Mouse (Mus musculus): ENCODE data around the gene Kctd4. TPM values are rescaled to one million over a fixed set of nuclear protein-coding genes. Genes with fewer than 3 reads are reported as not detected.
"Not testable (repeated sequence)": the region's sequence is repeated elsewhere in the genome, so short reads cannot be mapped to it uniquely, and the experiment has no call there.

The Kctd4 gene
- 1.2 and 1.7 TPM in 2 replicates for polyA plus RNA-seq (2016; fragmentation: Nextera tagmentation; extraction: Ambion mirVana)

GRCm38 (mm10) chr14:75954766-75955165 lies at the start of gene Kctd4:
Gene Kctd4 (plus strand): TSS chr14:75955009.
- Histone ChIP-seq H3K4me2 (replicated peaks) (no peak within 1 kb of the TSS), H3K27ac (no peak within 1 kb of the TSS), H3K4me1 (no peaks in the 10 kb centered on the region; the same call in 1 of the 2 replicates), H3K4me3 (no peak within 1 kb of the TSS), H3K9ac (no peak within 1 kb of the TSS), H3K9me3 (replicated peaks) (no peaks in the 10 kb centered on the region), H3K27me3 (no peaks in the 10 kb centered on the region), H3K36me3 (no peaks in the 10 kb centered on the region)
- 90% methylated on average over 7 of the region's 7 CpGs for WGBS
- no peak for ATAC-seq (ENCODE audit: low FRiP score)

GRCm38 (mm10) chr14:75906931-75907330 lies 47.9 kb upstream of the Kctd4 start:
- ATAC-seq (ENCODE audit: low FRiP score), result no peak
- no peak overlapping the region for H3K27ac ChIP-seq
- H3K4me1 ChIP-seq, result 0 out of 2 replicates have a peak, but pooled peaks cover 4% of the 10 kb centered on the region
- H3K9ac ChIP-seq, result no peak overlapping the region
- peaks cover 13% of the 10 kb centered on the region for H3K36me3 ChIP-seq
- 93% methylated on average over 8 of the region's 8 CpGs for WGBS
- 0 out of 2 replicates have a peak, but pooled peaks cover 3% of the 10 kb centered on the region for H3K9me3 ChIP-seq (replicated peaks)
- H3K27me3 ChIP-seq, result no peaks in the 10 kb centered on the region
- no peak overlapping the region for H3K4me3 ChIP-seq
- no peak overlapping the region for H3K4me2 ChIP-seq (replicated peaks)

GRCm38 (mm10) chr14:75911968-75912367 lies 42.8 kb upstream of the Kctd4 start:
- H3K27me3 ChIP-seq, result no peaks in the 10 kb centered on the region
- H3K27ac ChIP-seq, result no peak overlapping the region

DNA sequence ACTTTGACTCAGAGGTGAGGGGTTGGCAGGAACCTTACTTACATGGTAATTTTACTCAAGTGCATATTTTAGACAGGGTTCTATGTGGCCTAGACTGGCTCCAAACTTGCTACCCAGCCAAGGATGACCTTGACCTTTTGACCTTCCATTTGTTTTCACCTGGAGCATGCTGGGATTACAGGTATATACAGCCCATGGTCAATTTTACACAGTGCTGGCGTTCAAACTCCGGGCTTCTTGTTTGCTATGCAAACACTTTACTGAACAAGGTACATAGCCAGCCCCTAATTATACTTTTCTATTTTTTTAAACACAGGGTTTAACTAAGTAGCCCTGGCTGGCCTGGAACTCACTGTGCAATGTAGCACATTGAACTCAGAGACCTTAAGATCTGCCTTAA lies 42.1 kb upstream of the Kctd4 start:
- Histone ChIP-seq H3K4me2 (replicated peaks) (no peak overlapping the region), H3K9me3 (replicated peaks) (no peaks in the 10 kb centered on the region), H3K27me3 (no peaks in the 10 kb centered on the region), H3K4me3 (no peak overlapping the region), H3K36me3 (no peaks in the 10 kb centered on the region), H3K9ac (no peak overlapping the region), H3K4me1 (no peaks in the 10 kb centered on the region), H3K27ac (no peak overlapping the region)
- WGBS, result 92% methylated on average over 2 of the region's 2 CpGs
- no peak for ATAC-seq (ENCODE audit: low FRiP score)

More at GRCm38 (mm10) chr14:75911968-75912367, 42.8 kb upstream of the Kctd4 start:
- H3K4me1 ChIP-seq, result no peaks in the 10 kb centered on the region
- WGBS, result 89% methylated on average over 6 of the region's 6 CpGs
- H3K36me3 ChIP-seq, result no peaks in the 10 kb centered on the region
- H3K4me2 ChIP-seq (replicated peaks), result no peak overlapping the region
- H3K9ac ChIP-seq, result no peak overlapping the region
- no peak for ATAC-seq (ENCODE audit: low FRiP score)
- H3K9me3 ChIP-seq (replicated peaks), result no peaks in the 10 kb centered on the region
- no peak overlapping the region for H3K4me3 ChIP-seq

DNA sequence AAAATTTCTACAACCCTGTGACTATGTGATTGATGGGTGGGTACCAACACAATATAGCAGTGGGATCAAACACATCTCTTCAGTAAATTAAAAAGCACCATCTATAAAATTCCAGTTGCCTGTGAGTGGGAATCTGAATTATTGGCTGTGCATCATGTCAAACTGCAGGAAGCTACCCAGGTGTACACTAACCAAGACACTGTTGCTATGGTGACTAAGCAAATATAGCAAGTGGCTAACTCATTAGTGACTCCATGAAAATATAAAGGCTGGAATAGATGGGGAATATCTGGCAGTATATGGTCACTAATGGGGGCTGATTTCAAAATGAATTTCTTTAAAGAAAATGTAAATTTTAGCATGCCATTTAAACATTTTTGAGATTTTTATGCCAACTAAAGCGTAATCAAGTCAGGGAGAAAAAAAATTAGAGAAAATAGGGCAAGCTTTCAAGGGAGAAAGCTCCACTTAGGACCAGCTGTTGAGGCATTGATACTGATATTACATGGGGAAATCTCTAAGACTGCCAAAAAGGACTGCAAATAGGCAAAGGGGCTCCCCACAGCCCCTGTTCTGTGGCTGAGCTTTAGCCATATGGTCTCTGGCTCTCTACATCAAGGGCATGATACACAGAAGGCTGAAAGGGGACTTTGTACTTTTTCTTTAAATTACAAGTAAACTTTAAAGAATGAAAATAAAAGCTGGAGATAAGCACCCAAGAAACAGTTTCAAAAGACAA lies 31.3 kb upstream of the Kctd4 start:
- ATAC-seq (ENCODE audit: low FRiP score), result no peak
- no peaks in the 10 kb centered on the region for H3K9me3 ChIP-seq (replicated peaks)
- H3K9ac ChIP-seq, result no peak overlapping the region
- H3K27me3 ChIP-seq, result no peaks in the 10 kb centered on the region
- 94% methylated on average over 1 of the region's 1 CpGs for WGBS
- H3K36me3 ChIP-seq, result no peaks in the 10 kb centered on the region
- H3K4me1 ChIP-seq, result no peaks in the 10 kb centered on the region
- no peak overlapping the region for H3K27ac ChIP-seq
- H3K4me3 ChIP-seq, result no peak overlapping the region
- no peak overlapping the region for H3K4me2 ChIP-seq (replicated peaks)

GRCm38 (mm10) chr14:75929713-75930112 lies 25.1 kb upstream of the Kctd4 start:
- not testable (repeated sequence) for H3K4me2 ChIP-seq (replicated peaks); H3K4me3 ChIP-seq; H3K27me3 ChIP-seq; H3K9ac ChIP-seq; H3K9me3 ChIP-seq (replicated peaks); H3K4me1 ChIP-seq; H3K36me3 ChIP-seq; H3K27ac ChIP-seq; ATAC-seq (ENCODE audit: low FRiP score)
- WGBS, result 94% methylated on average over 8 of the region's 8 CpGs

DNA sequence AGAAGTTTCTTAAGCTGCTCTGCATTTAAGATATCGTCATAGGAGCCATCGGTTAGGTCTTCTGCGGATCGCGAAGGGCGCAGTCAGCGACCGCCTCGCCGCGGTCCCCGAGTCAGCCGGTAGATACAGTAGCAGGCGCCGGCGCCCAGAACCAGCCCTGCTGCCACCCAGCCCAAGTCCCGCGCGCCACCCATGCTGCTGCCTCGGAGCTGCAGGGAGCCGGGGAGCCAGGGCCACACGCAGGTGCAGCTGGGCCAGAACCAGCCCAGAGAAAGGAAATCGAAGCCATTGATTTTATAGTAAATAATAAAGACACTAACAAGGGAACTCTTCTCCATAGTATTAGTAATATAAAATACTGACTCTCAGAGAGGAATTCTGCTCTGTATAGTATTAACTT lies 23.5 kb upstream of the Kctd4 start:
- Histone ChIP-seq H3K9ac (no peak overlapping the region), H3K4me1 (no peaks in the 10 kb centered on the region), H3K4me3 (no peak overlapping the region), H3K4me2 (replicated peaks) (no peak overlapping the region), H3K27me3 (no peaks in the 10 kb centered on the region), H3K36me3 (no peaks in the 10 kb centered on the region), H3K9me3 (replicated peaks) (no peaks in the 10 kb centered on the region), H3K27ac (no peak overlapping the region)
- 98% methylated on average over 23 of the region's 23 CpGs for WGBS
- no peak for ATAC-seq (ENCODE audit: low FRiP score)

- no peak overlapping the region for H3K4me2 ChIP-seq (replicated peaks)
- H3K36me3 ChIP-seq, result no peaks in the 10 kb centered on the region
- no peaks in the 10 kb centered on the region for H3K4me1 ChIP-seq
- no peak overlapping the region for H3K27ac ChIP-seq
- ATAC-seq (ENCODE audit: low FRiP score), result no peak
- no peaks in the 10 kb centered on the region for H3K9me3 ChIP-seq (replicated peaks)
- no peak overlapping the region for H3K9ac ChIP-seq
- no peaks in the 10 kb centered on the region for H3K27me3 ChIP-seq
- 90% methylated on average over 2 of the region's 2 CpGs for WGBS
- H3K4me3 ChIP-seq, result no peak overlapping the region
Measured at GRCm38 (mm10) chr14:75934359-75934758, 20.4 kb upstream of the Kctd4 start.

- Histone ChIP-seq H3K27me3 (no peaks in the 10 kb centered on the region), H3K9me3 (replicated peaks) (no peaks in the 10 kb centered on the region), H3K27ac (no peak overlapping the region), H3K36me3 (no peaks in the 10 kb centered on the region), H3K4me3 (no peak overlapping the region), H3K4me2 (replicated peaks) (no peak overlapping the region), H3K4me1 (no peaks in the 10 kb centered on the region), H3K9ac (no peak overlapping the region)
- 89% methylated on average over 1 of the region's 1 CpGs for WGBS
- no peak for ATAC-seq (ENCODE audit: low FRiP score)
Measured at GRCm38 (mm10) chr14:75937714-75938113, 17.1 kb upstream of the Kctd4 start.

DNA sequence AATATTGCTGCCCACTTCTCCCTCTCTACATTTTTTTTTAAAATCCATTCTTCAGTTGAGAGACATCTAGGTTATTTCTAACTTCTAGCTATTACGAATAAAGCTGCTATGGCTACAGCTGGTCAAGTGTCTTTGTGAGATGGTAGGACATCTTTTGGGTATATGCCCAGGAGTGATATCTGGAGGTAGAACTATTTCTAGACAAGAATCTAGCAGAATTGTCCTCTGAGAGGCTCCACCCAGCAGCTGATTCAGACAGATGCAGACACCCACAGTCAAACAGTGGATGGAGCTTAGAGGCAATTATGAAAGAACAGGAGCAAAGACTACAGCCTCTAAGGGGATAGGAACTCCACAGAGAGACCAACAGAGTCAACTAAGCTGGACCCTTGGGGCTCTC lies 13.3 kb upstream of the Kctd4 start:
- no peak overlapping the region for H3K4me3 ChIP-seq
- no peaks in the 10 kb centered on the region for H3K9me3 ChIP-seq (replicated peaks)
- 97% methylated on average over 1 of the region's 1 CpGs for WGBS
- H3K9ac ChIP-seq, result no peak overlapping the region
- no peak overlapping the region for H3K4me2 ChIP-seq (replicated peaks)
- no peaks in the 10 kb centered on the region for H3K27me3 ChIP-seq
- H3K4me1 ChIP-seq, result no peaks in the 10 kb centered on the region
- H3K36me3 ChIP-seq, result no peaks in the 10 kb centered on the region
- no peak for ATAC-seq (ENCODE audit: low FRiP score)
- H3K27ac ChIP-seq, result no peak overlapping the region

DNA sequence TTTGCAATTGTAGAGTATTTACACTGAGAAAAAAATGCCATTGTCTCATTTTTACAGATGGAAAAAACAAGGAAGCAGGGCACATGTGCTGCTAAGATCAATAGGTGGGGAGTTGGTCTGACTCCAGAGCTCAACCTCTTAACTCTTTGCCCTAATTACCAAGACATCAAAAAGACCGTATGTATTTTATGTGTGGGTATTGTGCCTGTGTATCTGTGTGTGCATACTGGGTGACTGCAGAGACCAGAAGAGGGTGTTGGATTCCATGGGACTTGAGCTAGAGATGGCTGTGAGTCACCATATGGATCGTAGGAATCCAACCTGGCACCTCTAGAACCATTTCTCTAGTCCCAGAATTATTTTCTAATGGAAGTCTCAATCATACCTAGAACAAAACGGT lies 12.4 kb upstream of the Kctd4 start:
- H3K4me2 ChIP-seq (replicated peaks), result no peak overlapping the region
- WGBS, result 91% methylated on average over 3 of the region's 3 CpGs
- no peaks in the 10 kb centered on the region for H3K36me3 ChIP-seq
- no peak overlapping the region for H3K27ac ChIP-seq
- no peaks in the 10 kb centered on the region for H3K9me3 ChIP-seq (replicated peaks)
- no peaks in the 10 kb centered on the region for H3K4me1 ChIP-seq
- H3K9ac ChIP-seq, result no peak overlapping the region
- H3K4me3 ChIP-seq, result no peak overlapping the region
- no peak for ATAC-seq (ENCODE audit: low FRiP score)
- H3K27me3 ChIP-seq, result no peaks in the 10 kb centered on the region

GRCm38 (mm10) chr14:75947674-75948073 lies 7.1 kb upstream of the Kctd4 start:
- Histone ChIP-seq H3K9ac (no peak overlapping the region), H3K4me1 (0 out of 2 replicates have a peak, but pooled peaks cover 2% of the 10 kb centered on the region), H3K9me3 (replicated peaks) (no peaks in the 10 kb centered on the region), H3K27ac (no peak overlapping the region), H3K4me3 (no peak overlapping the region), H3K36me3 (no peaks in the 10 kb centered on the region), H3K27me3 (no peaks in the 10 kb centered on the region), H3K4me2 (replicated peaks) (no peak overlapping the region)
- no peak for ATAC-seq (ENCODE audit: low FRiP score)
- WGBS, result 58% methylated on average over 3 of the region's 3 CpGs

- no peak overlapping the region for H3K4me2 ChIP-seq (replicated peaks)
- no peak for ATAC-seq (ENCODE audit: low FRiP score)
Measured at GRCm38 (mm10) chr14:75953011-75953410, 1.8 kb upstream of the Kctd4 start.

More at GRCm38 (mm10) chr14:75953011-75953410, 1.8 kb upstream of the Kctd4 start:
- Histone ChIP-seq H3K27ac (no peak overlapping the region), H3K4me3 (no peak overlapping the region), H3K9ac (no peak overlapping the region), H3K27me3 (no peaks in the 10 kb centered on the region), H3K9me3 (replicated peaks) (no peaks in the 10 kb centered on the region), H3K36me3 (no peaks in the 10 kb centered on the region), H3K4me1 (no peaks in the 10 kb centered on the region; the same call in 1 of the 2 replicates)
- WGBS, result 60% methylated on average over 2 of the region's 2 CpGs
